Mouse (Mus musculus): ENCODE data around the gene Dars. TPM values are rescaled to one million over a fixed set of nuclear protein-coding genes. Genes with fewer than 3 reads are reported as not detected.

Gene Dars
- polyA plus RNA-seq, 1 experiment = 63.2 TPM

- TF ChIP-seq TCF3 (IDR thresholded peaks at IDR 0.05; ENCODE audit: insufficient read length, low read depth) (peak; percentile 98), TCF12 (IDR thresholded peaks at IDR 0.05; ENCODE audit: insufficient read depth, poor library complexity, severe bottlenecking) (peak; percentile 98), E2F4 (IDR thresholded peaks at IDR 0.05; ENCODE audit: insufficient read depth) (no peak), MYOG (IDR thresholded peaks at IDR 0.05; ENCODE audit: control insufficient read depth in 1 of 3, insufficient read depth in 1 of 3, insufficient read length in 2 of 3, low read depth in 2 of 3) (peak; percentile 95 to 100 (median 99)), MYOD1 (IDR thresholded peaks at IDR 0.05; ENCODE audit: control insufficient read depth in 1 of 3, insufficient read length in 2 of 3, low read depth in 2 of 3) (peak; percentile 91 to 100 (median 100)), CEBPB (IDR thresholded peaks at IDR 0.05; ENCODE audit: insufficient read depth, poor library complexity, severe bottlenecking) (peak; percentile 46; the same call in 1 of the 2 replicates), REST (IDR thresholded peaks at IDR 0.05; ENCODE audit: insufficient read depth, insufficient read length) (no peak)
- Histone ChIP-seq H3ac (ENCODE audit: control insufficient read depth, insufficient read length) (no peak overlapping the region), H3K4me2 (ENCODE audit: low read depth) (peak overlapping the region; percentile 56), H3K4me3 (no peak overlapping the region), H3K79me2 (ENCODE audit: control insufficient read depth, insufficient read depth) (no peaks in the 10 kb centered on the region), H3K36me3 (ENCODE audit: control insufficient read depth, insufficient read depth) (no peaks in the 10 kb centered on the region), H3K27me3 (ENCODE audit: control insufficient read depth, insufficient read depth, insufficient read length) (no peaks in the 10 kb centered on the region)
These were observed 27.0 kb upstream of the Dars start for GRCm38 (mm10) chr1:128443890-128444839.

- TF ChIP-seq POLR2A (IDR thresholded peaks at IDR 0.05; ENCODE audit: insufficient read length, low read depth) = no peak
- TF ChIP-seq E2F4 (IDR thresholded peaks at IDR 0.05; ENCODE audit: insufficient read depth) = no peak
- no peak for TF ChIP-seq CEBPB (IDR thresholded peaks at IDR 0.05; ENCODE audit: insufficient read depth, poor library complexity, severe bottlenecking)
- TF ChIP-seq USF1 (IDR thresholded peaks at IDR 0.05; ENCODE audit: low read depth) = no peak
- TF ChIP-seq MAX (IDR thresholded peaks at IDR 0.05; ENCODE audit: low read depth) = no peak
- no peak for TF ChIP-seq MYOG (IDR thresholded peaks at IDR 0.05; ENCODE audit: control insufficient read depth in 1 of 3, insufficient read depth in 1 of 3, insufficient read length in 2 of 3, low read depth in 2 of 3)
- TF ChIP-seq TCF12 (IDR thresholded peaks at IDR 0.05; ENCODE audit: insufficient read depth, poor library complexity, severe bottlenecking) = no peak
- no peak for TF ChIP-seq REST (IDR thresholded peaks at IDR 0.05; ENCODE audit: insufficient read depth, insufficient read length)
- TF ChIP-seq MYOD1 (IDR thresholded peaks at IDR 0.05; ENCODE audit: control insufficient read depth in 1 of 3, insufficient read length in 2 of 3, low read depth in 2 of 3) = no peak
- TF ChIP-seq TCF3 (IDR thresholded peaks at IDR 0.05; ENCODE audit: insufficient read length, low read depth) = no peak
- TF ChIP-seq POLR2AphosphoS2 (IDR thresholded peaks at IDR 0.05; ENCODE audit: insufficient read length, low read depth) = no peak
- H3K36me3 ChIP-seq (ENCODE audit: control insufficient read depth, insufficient read depth) = no peaks in the 10 kb centered on the region
- no peak overlapping the region for H3K4me3 ChIP-seq
- no peaks in the 10 kb centered on the region for H3K27me3 ChIP-seq (ENCODE audit: control insufficient read depth, insufficient read depth, insufficient read length)
- H3K4me2 ChIP-seq (ENCODE audit: low read depth) = no peak overlapping the region
- H3ac ChIP-seq (ENCODE audit: control insufficient read depth, insufficient read length) = no peak overlapping the region
- H3K79me2 ChIP-seq (ENCODE audit: control insufficient read depth, insufficient read depth) = no peaks in the 10 kb centered on the region
These were observed 23.9 kb upstream of the Dars start for GRCm38 (mm10) chr1:128441129-128441473.

- Histone ChIP-seq H3K79me2 (ENCODE audit: control insufficient read depth, insufficient read depth) (no peaks in the 10 kb centered on the region), H3K4me3 (no peak overlapping the region), H3K36me3 (ENCODE audit: control insufficient read depth, insufficient read depth) (no peaks in the 10 kb centered on the region), H3ac (ENCODE audit: control insufficient read depth, insufficient read length) (no peak overlapping the region), H3K27me3 (ENCODE audit: control insufficient read depth, insufficient read depth, insufficient read length) (no peaks in the 10 kb centered on the region), H3K4me2 (ENCODE audit: low read depth) (no peak overlapping the region)
- no peak for TF ChIP-seq REST (IDR thresholded peaks at IDR 0.05; ENCODE audit: insufficient read depth, insufficient read length)
- TF ChIP-seq USF1 (IDR thresholded peaks at IDR 0.05; ENCODE audit: low read depth) = no peak
- TF ChIP-seq MYOD1 (IDR thresholded peaks at IDR 0.05; ENCODE audit: control insufficient read depth in 1 of 3, insufficient read length in 2 of 3, low read depth in 2 of 3) = peak in 1 of 3 experiments; percentile 27
- TF ChIP-seq TCF12 (IDR thresholded peaks at IDR 0.05; ENCODE audit: insufficient read depth, poor library complexity, severe bottlenecking) = no peak
- no peak for TF ChIP-seq MAX (IDR thresholded peaks at IDR 0.05; ENCODE audit: low read depth)
- no peak for TF ChIP-seq POLR2A (IDR thresholded peaks at IDR 0.05; ENCODE audit: insufficient read length, low read depth)
These were observed 23.4 kb upstream of the Dars start for GRCm38 (mm10) chr1:128440386-128441128.

GRCm38 (mm10) chr1:128439618-128440017 lies 22.4 kb upstream of the Dars start:
- Histone ChIP-seq H3K36me3 (ENCODE audit: control insufficient read depth, insufficient read depth) (no peaks in the 10 kb centered on the region), H3ac (ENCODE audit: control insufficient read depth, insufficient read length) (no peak overlapping the region), H3K27me3 (ENCODE audit: control insufficient read depth, insufficient read depth, insufficient read length) (no peaks in the 10 kb centered on the region), H3K4me2 (ENCODE audit: low read depth) (no peak overlapping the region), H3K79me2 (ENCODE audit: control insufficient read depth, insufficient read depth) (no peaks in the 10 kb centered on the region), H3K4me3 (no peak overlapping the region)
- TF ChIP-seq USF1 (IDR thresholded peaks at IDR 0.05; ENCODE audit: low read depth) = no peak
- no peak for TF ChIP-seq MYOD1 (IDR thresholded peaks at IDR 0.05; ENCODE audit: control insufficient read depth in 1 of 3, insufficient read length in 2 of 3, low read depth in 2 of 3)
- no peak for TF ChIP-seq TCF3 (IDR thresholded peaks at IDR 0.05; ENCODE audit: insufficient read length, low read depth)
- TF ChIP-seq REST (IDR thresholded peaks at IDR 0.05; ENCODE audit: insufficient read depth, insufficient read length) = no peak
- TF ChIP-seq POLR2AphosphoS2 (IDR thresholded peaks at IDR 0.05; ENCODE audit: insufficient read length, low read depth) = no peak
- no peak for TF ChIP-seq MYOG (IDR thresholded peaks at IDR 0.05; ENCODE audit: control insufficient read depth in 1 of 3, insufficient read depth in 1 of 3, insufficient read length in 2 of 3, low read depth in 2 of 3)
- no peak for TF ChIP-seq TCF12 (IDR thresholded peaks at IDR 0.05; ENCODE audit: insufficient read depth, poor library complexity, severe bottlenecking)
- TF ChIP-seq POLR2A (IDR thresholded peaks at IDR 0.05; ENCODE audit: insufficient read length, low read depth) = no peak
- no peak for TF ChIP-seq CEBPB (IDR thresholded peaks at IDR 0.05; ENCODE audit: insufficient read depth, poor library complexity, severe bottlenecking)
- TF ChIP-seq E2F4 (IDR thresholded peaks at IDR 0.05; ENCODE audit: insufficient read depth) = no peak
- TF ChIP-seq SRF (IDR thresholded peaks at IDR 0.05; ENCODE audit: control insufficient read depth, insufficient read length, low read depth) = no peak
- no peak for TF ChIP-seq MAX (IDR thresholded peaks at IDR 0.05; ENCODE audit: low read depth)

Measured in myocyte (in vitro differentiated cells).